ENCODE assay signal across 7 mouse cellular contexts in genomic region chr11:100858935-100859578, GRCm38 (mm10). TPM values are rescaled to one million over a fixed set of nuclear protein-coding genes. Genes with fewer than 3 reads are reported as not detected.
DNase-seq lines count a peak whose midpoint lies in the region; ATAC-seq and TF ChIP-seq lines count a peak whose summit lies in the region.

TSS of gene Stat5a (plus strand) at chr11:100859351.

- no peaks in the 10 kb centered on the region for H3K36me3 ChIP-seq in hindbrain, embryonic 15.5 days
- H3K36me3 ChIP-seq in stomach, embryonic 14.5 days (ENCODE audit: control insufficient read depth, insufficient read depth, low read length) = no peaks in the 10 kb centered on the region

- peak; percentile 49 for ATAC-seq in hindbrain, embryonic 15.5 days (ENCODE audit: low FRiP score, low read depth)
- no peak for ATAC-seq in megakaryocyte progenitor cell, adult 5-6 weeks (replicated peaks; ENCODE audit: poor library complexity)
- ATAC-seq in stomach, embryonic 14.5 days (ENCODE audit: insufficient number of reproducible peaks, insufficient read depth, low FRiP score, low read depth) = no peak

- no peak for TF ChIP-seq POLR2A in bone marrow, adult 2 months (IDR thresholded peaks at IDR 0.05; ENCODE audit: borderline replicate concordance, control insufficient read depth, low read depth, low read length)

- H3K4me3 ChIP-seq in bone marrow, adult 2 months (replicated peaks; ENCODE audit: control insufficient read depth, low read depth, low read length) = peak within 1 kb of the TSS; percentile 77
- peak within 1 kb of the TSS; percentile 45 for H3K4me3 ChIP-seq in hindbrain, embryonic 15.5 days
- H3K4me3 ChIP-seq in stomach, embryonic 14.5 days (ENCODE audit: low read depth, low read length) = peak within 1 kb of the TSS; percentile 37

- H3K9me3 ChIP-seq in hindbrain, embryonic 15.5 days = no peaks in the 10 kb centered on the region
- H3K9me3 ChIP-seq in stomach, embryonic 14.5 days (ENCODE audit: control insufficient read depth, low read depth, low read length) = no peaks in the 10 kb centered on the region

- peak within 1 kb of the TSS; percentile 86 for H3K27ac ChIP-seq in bone marrow, adult 2 months (ENCODE audit: control insufficient read depth, insufficient read depth, low read depth, low read length, poor library complexity)
- H3K27ac ChIP-seq in hindbrain, embryonic 15.5 days (replicated peaks) = no peak within 1 kb of the TSS
- no peak within 1 kb of the TSS for H3K27ac ChIP-seq in stomach, embryonic 14.5 days (ENCODE audit: low read length)

- no peak for TF ChIP-seq CTCF in bone marrow, adult 2 months (IDR thresholded peaks at IDR 0.05; ENCODE audit: control insufficient read depth, insufficient read depth, low read length)

- H3K27me3 ChIP-seq in hindbrain, embryonic 15.5 days = peaks cover 32% of the 10 kb centered on the region
- no peaks in the 10 kb centered on the region for H3K27me3 ChIP-seq in stomach, embryonic 14.5 days (ENCODE audit: control insufficient read depth, insufficient read depth, low read length)

- peak; percentile 85 for DNase-seq in Muller cell, postnatal 12 days (ENCODE audit: inconsistent ontology term)
- DNase-seq in gastrocnemius, postnatal 10 days = peak; percentile 81
- DNase-seq in left cerebral cortex, postnatal 14 days (ENCODE audit: low spot score in 2 of 2) = peak; percentile 31 to 48

- intact Hi-C loops in left cerebral cortex, postnatal 14 days (cut with DNase I) = no loop called here

- peak within 1 kb of the TSS; percentile 37 for H3K9ac ChIP-seq in hindbrain, embryonic 15.5 days
- H3K9ac ChIP-seq in stomach, embryonic 14.5 days (replicated peaks; ENCODE audit: low read depth, low read length) = no peak within 1 kb of the TSS; the same call in 1 of the 2 replicates

- H3K4me2 ChIP-seq in hindbrain, embryonic 15.5 days = peak within 1 kb of the TSS; percentile 64
- H3K4me2 ChIP-seq in stomach, embryonic 14.5 days (replicated peaks; ENCODE audit: low read depth, low read length) = peak within 1 kb of the TSS; percentile 56

- H3K4me1 ChIP-seq in bone marrow, adult 2 months (ENCODE audit: control insufficient read depth, insufficient read depth, low read length) = peaks cover 8% of the 10 kb centered on the region
- peaks cover 9% of the 10 kb centered on the region; the same call in 1 of the 2 replicates for H3K4me1 ChIP-seq in hindbrain, embryonic 15.5 days (replicated peaks)
- no peaks in the 10 kb centered on the region for H3K4me1 ChIP-seq in stomach, embryonic 14.5 days (ENCODE audit: control insufficient read depth, insufficient read depth, low read length)

- WGBS in bone marrow, adult 2 months = 30% methylated on average over 9 of the region's 9 CpGs
- WGBS in hindbrain, embryonic 15.5 days = 47% methylated on average over 9 of the region's 9 CpGs
- 58% methylated on average over 9 of the region's 9 CpGs for WGBS in stomach, embryonic 14.5 days

RNA-seq across cellular contexts. Expression of gene Stat5a, which starts in this region (rescaled TPM):
- polyA plus RNA-seq in bone marrow, adult 2 months (2011; ENCODE audit: insufficient read depth, insufficient read length, low replicate concordance, missing spikeins) = 8.6 and 16.5 TPM in 2 replicates
- total RNA-seq in gastrocnemius, postnatal 10 days (2021) = 10 to 100 TPM; 29.6 to 32.7 TPM
- 2.1 TPM in 2 replicates for polyA plus RNA-seq in hindbrain, embryonic 15.5 days (2015; fragmentation: Nextera tagmentation; extraction: Ambion mirVana)
- 1 to 10 TPM; 2.5 to 2.6 TPM for total RNA-seq in left cerebral cortex, postnatal 14 days (2021)
- total RNA-seq in megakaryocyte progenitor cell, adult 5-6 weeks (2015) = 25.3 and 31.0 TPM in 2 replicates
- 31.5 and 32.4 TPM in 2 replicates for total RNA-seq in megakaryocyte progenitor cell, adult 5-6 weeks (2017)
- polyA plus RNA-seq in stomach, embryonic 14.5 days (2014; fragmentation: Nextera tagmentation; extraction: Ambion mirVana) = 7.3 and 8.3 TPM in 2 replicates

Comparison
In these comparisons a context has a peak if more than half of its experiments do, and no peak if none do; other contexts are left out.
1. RNA of gene Stat5a (total RNA-seq): 29.6 to 32.7 TPM in gastrocnemius, postnatal 10 days and 25.3 to 32.4 TPM in megakaryocyte progenitor cell, adult 5-6 weeks; 2.5 to 2.6 TPM in left cerebral cortex, postnatal 14 days; every median in the first group is over 4 times any median in the second.
2. Peak in every context shown above with its lines, with median percentiles within 50 percentile points of each other: DNase-seq and H3K4me3 ChIP-seq.